Mouse (Mus musculus) heart, embryonic 12.5 days (tissue): ENCODE measurements around the gene Mis18a. TPM values are rescaled to one million over a fixed set of nuclear protein-coding genes. Genes with fewer than 3 reads are reported as not detected.

Experiments used
- ATAC-seq: fragments of 200-750 bp; cut with Nextera tagmentation; 2 replicates; pipeline ENCODE4 v1.8.0; 2017; ENCODE audit warnings: moderate TSS enrichment, moderate library complexity; ENCODE audit not compliant: insufficient number of reproducible peaks, low FRiP score
- H3K27ac ChIP-seq: fragments of 300-500 bp; sonication (generic); 2 replicates; pipeline ENCODE4 v1.5.1; 2016; ENCODE audit warnings: mild to moderate bottlenecking, moderate library complexity; ENCODE audit not compliant: poor library complexity, severe bottlenecking
- H3K27me3 ChIP-seq: fragments of 300-500 bp; sonication (generic); replicated peaks from 2 replicates; pipeline ENCODE4 v1.6.1; 2016; ENCODE audit warnings: mild to moderate bottlenecking, moderate library complexity
- H3K36me3 ChIP-seq: fragments of 300-500 bp; sonication (generic); 2 replicates; pipeline ENCODE4 v1.6.1; 2016; ENCODE audit warnings: mild to moderate bottlenecking, moderate library complexity
- H3K4me1 ChIP-seq: fragments of 300-500 bp; sonication (generic); replicated peaks from 2 replicates; pipeline ENCODE4 v1.6.1; 2016; ENCODE audit warnings: mild to moderate bottlenecking
- H3K4me2 ChIP-seq: fragments of 300-500 bp; sonication (generic); 2 replicates; pipeline ENCODE4 v1.6.1; 2016; ENCODE audit warnings: mild to moderate bottlenecking, moderate library complexity
- H3K4me3 ChIP-seq: fragments of 300-500 bp; sonication (generic); 2 replicates; pipeline ENCODE4 v1.5.1; 2016; ENCODE audit warnings: mild to moderate bottlenecking
- H3K9ac ChIP-seq: fragments of 300-500 bp; sonication (generic); 2 replicates; pipeline ENCODE4 v1.6.1; 2016; ENCODE audit warnings: mild to moderate bottlenecking, moderate library complexity
- H3K9me3 ChIP-seq: fragments of 300-500 bp; sonication (generic); replicated peaks from 2 replicates; pipeline ENCODE4 v1.6.1; 2016; ENCODE audit warnings: mild to moderate bottlenecking, moderate library complexity
- WGBS: fragments of 180-500 bp; shearing (Covaris S2); methylation state at CpG from one replicate; pipeline ENCODE4 v1.1.7; 2016; 5-methylcytosine and 5-hydroxymethylcytosine counted together
- polyA plus RNA-seq: library from polyadenylated mRNA; unstranded; fragments of >200 nt; fragmentation: Nextera tagmentation; extraction: Ambion mirVana; gene quantifications from 2 replicates; pipeline ENCODE4 v1.2.1, GENCODE M21; 2016

The Mis18a gene
- polyA plus RNA-seq, 1 experiment from 2014 or later: 38.9 TPM

GRCm38 (mm10) chr16:90679984-90680383, 47.2 kb downstream of the Mis18a start:
- no peaks in the 10 kb centered on the region for H3K36me3 ChIP-seq
- no peak overlapping the region for H3K4me3 ChIP-seq
- no peaks in the 10 kb centered on the region for H3K27me3 ChIP-seq
- no peak overlapping the region for H3K9ac ChIP-seq
- no peaks in the 10 kb centered on the region for H3K4me1 ChIP-seq
- H3K27ac ChIP-seq: no peak overlapping the region
- 80% methylated on average over 16 of the region's 16 CpGs for WGBS
- no peak for ATAC-seq
- H3K4me2 ChIP-seq: no peak overlapping the region
- no peaks in the 10 kb centered on the region; the same call in 1 of the 2 replicates for H3K9me3 ChIP-seq

- H3K9me3 ChIP-seq: no peaks in the 10 kb centered on the region; the same call in 1 of the 2 replicates
- no peak overlapping the region for H3K4me2 ChIP-seq
- ATAC-seq: no peak
- H3K27me3 ChIP-seq: no peaks in the 10 kb centered on the region
- no peaks in the 10 kb centered on the region for H3K36me3 ChIP-seq
- no peak overlapping the region for H3K9ac ChIP-seq
- H3K4me3 ChIP-seq: no peak overlapping the region
- WGBS: 83% methylated on average over 3 of the region's 3 CpGs
- H3K4me1 ChIP-seq: no peaks in the 10 kb centered on the region
- no peak overlapping the region for H3K27ac ChIP-seq
Observed at GRCm38 (mm10) chr16:90678820-90679219, 48.4 kb downstream of the Mis18a start.

DNA sequence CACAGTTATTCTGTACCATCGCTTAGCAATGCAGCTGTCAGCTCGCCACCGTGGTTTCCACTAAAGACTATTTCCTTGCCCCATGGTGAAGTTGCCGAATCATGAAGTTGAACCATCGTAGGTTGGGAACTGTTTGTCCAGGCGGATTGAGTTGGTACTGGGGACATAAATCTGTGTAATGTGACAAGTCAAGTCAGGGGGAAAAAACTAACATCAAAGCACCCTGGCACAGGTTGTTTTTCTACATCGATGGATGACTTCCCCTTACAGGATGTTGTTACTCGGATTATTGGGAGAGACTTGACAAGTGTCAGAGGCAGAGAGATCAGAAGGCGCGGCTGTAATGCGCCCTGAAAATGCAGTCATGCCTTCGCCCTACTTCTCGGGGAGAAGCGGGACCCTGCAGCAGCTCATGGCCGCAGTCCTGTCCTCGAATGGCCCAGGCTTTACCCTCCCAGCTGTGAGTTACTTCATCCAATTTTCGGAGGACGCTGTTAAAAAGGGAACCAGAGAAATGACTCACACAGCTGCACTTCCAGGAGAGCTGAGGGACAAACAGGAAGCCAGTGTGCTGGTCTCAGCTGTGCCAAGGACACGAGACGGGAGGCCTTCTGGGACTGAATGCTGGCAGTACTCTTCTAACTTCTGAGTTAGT, 50.2 kb downstream of the Mis18a start:
- no peak overlapping the region for H3K9ac ChIP-seq
- H3K4me2 ChIP-seq: 0 out of 2 replicates have a peak overlapping the region, but pooled peaks have one; percentile 19
- no peak for ATAC-seq
- no peaks in the 10 kb centered on the region for H3K36me3 ChIP-seq
- H3K9me3 ChIP-seq: no peaks in the 10 kb centered on the region; the same call in 1 of the 2 replicates
- no peak overlapping the region for H3K27ac ChIP-seq
- H3K27me3 ChIP-seq: no peaks in the 10 kb centered on the region
- no peaks in the 10 kb centered on the region for H3K4me1 ChIP-seq
- WGBS: 63% methylated on average over 20 of the region's 20 CpGs
- no peak overlapping the region for H3K4me3 ChIP-seq

DNA sequence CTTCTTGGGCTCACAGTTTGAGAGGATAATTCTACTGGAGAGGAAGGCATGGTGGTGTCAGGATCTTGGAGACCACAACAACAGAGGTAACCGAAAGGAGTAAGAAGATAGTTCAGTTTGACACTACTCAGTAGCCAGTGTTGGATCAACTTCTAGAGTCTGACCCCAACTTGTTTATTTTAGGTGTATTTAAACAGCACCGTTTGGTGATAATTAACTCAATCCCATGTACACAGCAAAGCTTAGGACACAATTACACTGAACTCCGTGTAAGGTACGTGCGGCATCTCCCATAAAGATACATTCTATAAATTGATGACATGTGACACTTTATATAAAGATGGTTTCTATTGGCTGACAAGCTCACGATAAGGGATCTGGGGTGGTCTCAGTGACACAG, 52.6 kb downstream of the Mis18a start:
- no peak for ATAC-seq
- Histone ChIP-seq H3K27ac (no peak overlapping the region), H3K36me3 (no peaks in the 10 kb centered on the region), H3K4me2 (no peak overlapping the region), H3K4me1 (no peaks in the 10 kb centered on the region), H3K9ac (no peak overlapping the region), H3K4me3 (no peak overlapping the region), H3K27me3 (no peaks in the 10 kb centered on the region), H3K9me3 (no peaks in the 10 kb centered on the region; the same call in 1 of the 2 replicates)
- 87% methylated on average over 6 of the region's 6 CpGs for WGBS

DNA sequence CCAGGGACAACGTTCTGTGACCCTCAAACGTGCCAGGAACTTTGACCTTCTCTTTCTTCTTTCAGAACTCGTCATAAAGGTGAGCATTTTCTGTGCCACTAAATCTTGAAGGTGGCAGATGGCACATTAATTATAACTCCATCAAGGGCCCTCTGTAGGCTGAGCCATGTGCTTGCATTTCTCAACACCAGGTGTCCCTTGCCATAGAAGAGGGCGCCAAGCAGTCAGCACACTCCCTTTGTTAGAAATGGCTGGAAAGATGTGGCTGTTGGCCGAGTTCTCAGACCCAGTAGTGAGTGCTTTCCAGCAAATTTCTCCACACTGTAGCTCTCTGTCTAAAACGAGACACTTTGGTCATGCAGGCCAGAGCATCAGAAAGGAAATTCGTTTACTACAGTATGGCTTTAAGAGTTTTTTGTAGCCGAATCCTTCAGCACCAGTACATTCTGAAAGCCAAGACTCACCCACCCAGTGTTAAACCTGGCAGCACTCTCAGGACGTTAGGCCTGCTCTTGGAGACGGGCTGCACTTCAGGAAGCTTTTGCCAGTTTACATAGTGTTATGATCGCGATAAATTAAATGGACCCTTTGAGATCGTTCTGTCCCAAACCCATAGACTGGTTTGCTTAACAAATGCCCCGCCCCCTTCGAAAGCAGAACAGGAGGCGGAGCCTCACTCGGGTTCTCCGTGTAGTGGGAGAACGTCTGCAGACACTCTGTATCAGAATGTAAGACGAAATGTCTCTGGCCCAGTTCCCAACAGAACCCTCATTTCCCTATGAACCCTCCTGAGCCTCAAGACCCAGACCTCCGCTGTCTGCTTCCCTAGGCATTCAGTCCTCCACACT, 53.5 kb downstream of the Mis18a start:
- Histone ChIP-seq H3K9ac (no peak overlapping the region), H3K27me3 (no peaks in the 10 kb centered on the region), H3K27ac (no peak overlapping the region), H3K4me2 (no peak overlapping the region), H3K4me1 (no peaks in the 10 kb centered on the region), H3K36me3 (no peaks in the 10 kb centered on the region), H3K4me3 (no peak overlapping the region), H3K9me3 (no peaks in the 10 kb centered on the region; the same call in 1 of the 2 replicates)
- ATAC-seq: no peak
- WGBS: 80% methylated on average over 21 of the region's 21 CpGs

Other genes starting within 250 kb of the Mis18a start
- gene Mrap, start 10.8 kb upstream of the Mis18a start, polyA plus RNA-seq: 26.3 and 26.4 TPM in 2 replicates
- 8.4 and 9.2 TPM in 2 replicates for gene Urb1, start 83.0 kb upstream of the Mis18a start, polyA plus RNA-seq
- gene Eva1c, start 99.3 kb upstream of the Mis18a start, polyA plus RNA-seq: 2.1 and 3.4 TPM in 2 replicates
- gene Cfap298, start 207.7 kb upstream of the Mis18a start, polyA plus RNA-seq: 49.0 and 50.4 TPM in 2 replicates